Mouse (Mus musculus) myocyte (in vitro differentiated cells): ENCODE data around the gene Ccng1. TPM values are rescaled to one million over a fixed set of nuclear protein-coding genes. Genes with fewer than 3 reads are reported as not detected.
A peak's percentile ranks its signal among the peaks of the same experiment; 100 is the strongest.

Experiments
- H3K27me3 ChIP-seq: one replicate; pipeline ENCODE4 v1.6.1; 2011; ENCODE audit not compliant: control insufficient read depth, insufficient read depth, insufficient read length
- H3K36me3 ChIP-seq: one replicate; pipeline ENCODE4 v1.6.1; 2011; ENCODE audit not compliant: control insufficient read depth, insufficient read depth
- H3K4me2 ChIP-seq: one replicate; pipeline ENCODE4 v1.6.1; 2011; ENCODE audit warnings: low read depth, control low read depth
- H3K4me3 ChIP-seq: one replicate; pipeline ENCODE4 v1.5.1; 2011; ENCODE audit warnings: mild to moderate bottlenecking, control low read depth, moderate library complexity
- H3K79me2 ChIP-seq: one replicate; pipeline ENCODE4 v1.6.1; 2011; ENCODE audit not compliant: control insufficient read depth, insufficient read depth
- H3ac ChIP-seq: one replicate; pipeline ENCODE4 v1.6.1; 2011; ENCODE audit not compliant: control insufficient read depth, insufficient read length
- CEBPB ChIP-seq: IDR thresholded peaks from 2 replicates; pipeline ENCODE4 v1.6.1; 2011; ENCODE audit warnings: mild to moderate bottlenecking, moderate library complexity; ENCODE audit not compliant: poor library complexity, insufficient read depth, severe bottlenecking
- E2F4 ChIP-seq: IDR thresholded peaks from one replicate; pipeline ENCODE4 v1.6.1; 2011; ENCODE audit warnings: mild to moderate bottlenecking, control low read depth, moderate library complexity; ENCODE audit not compliant: insufficient read depth
- MAX ChIP-seq: IDR thresholded peaks from one replicate; pipeline ENCODE4 v1.6.1; 2011; ENCODE audit warnings: low read depth, mild to moderate bottlenecking, control low read depth
- MYOD1 ChIP-seq, 3 experiments: IDR thresholded peaks; one replicate each; pipeline ENCODE4 v1.6.1; 2011; ENCODE audit warnings: control low read depth in 2 of 3, low read depth in 2 of 3, mild to moderate bottlenecking in 2 of 3, moderate library complexity in 1 of 3; ENCODE audit not compliant: insufficient read length in 2 of 3, control insufficient read depth in 1 of 3
- MYOG ChIP-seq, 3 experiments: IDR thresholded peaks; one replicate each; pipeline ENCODE4 v1.6.1; 2011; ENCODE audit warnings: control low read depth in 2 of 3, low read depth in 2 of 3, mild to moderate bottlenecking in 2 of 3; ENCODE audit not compliant: insufficient read length in 2 of 3, control insufficient read depth in 1 of 3, insufficient read depth in 1 of 3
- POLR2A ChIP-seq: IDR thresholded peaks from one replicate; pipeline ENCODE4 v1.6.1; 2011; ENCODE audit warnings: low read depth, mild to moderate bottlenecking, control low read depth, moderate library complexity; ENCODE audit not compliant: insufficient read length
- POLR2AphosphoS2 ChIP-seq: IDR thresholded peaks from one replicate; pipeline ENCODE4 v1.6.1; 2011; ENCODE audit warnings: low read depth, control low read depth; ENCODE audit not compliant: insufficient read length
- REST ChIP-seq: IDR thresholded peaks from one replicate; pipeline ENCODE4 v1.6.1; 2011; ENCODE audit warnings: mild to moderate bottlenecking, control low read depth, moderate library complexity; ENCODE audit not compliant: insufficient read depth, insufficient read length
- SRF ChIP-seq: IDR thresholded peaks from one replicate; pipeline ENCODE4 v1.6.1; 2011; ENCODE audit warnings: low read depth; ENCODE audit not compliant: control insufficient read depth, insufficient read length
- TCF12 ChIP-seq: IDR thresholded peaks from one replicate; pipeline ENCODE4 v1.6.1; 2011; ENCODE audit warnings: mild to moderate bottlenecking, control low read depth; ENCODE audit not compliant: poor library complexity, insufficient read depth, severe bottlenecking
- TCF3 ChIP-seq: IDR thresholded peaks from one replicate; pipeline ENCODE4 v1.6.1; 2011; ENCODE audit warnings: low read depth, control low read depth; ENCODE audit not compliant: insufficient read length
- USF1 ChIP-seq: IDR thresholded peaks from one replicate; pipeline ENCODE4 v1.6.1; 2011; ENCODE audit warnings: low read depth, mild to moderate bottlenecking, control low read depth, moderate library complexity
- polyA plus RNA-seq: library from polyadenylated mRNA; unstranded; fragments of >200 nt; fragmentation: generic; extraction: Trizol; gene quantifications from one replicate; pipeline ENCODE4 v1.2.1, GENCODE M21; 2012; ENCODE audit warnings: missing spikeins

The Ccng1 gene
- polyA plus RNA-seq, 1 experiment = 55.2 TPM

DNA sequence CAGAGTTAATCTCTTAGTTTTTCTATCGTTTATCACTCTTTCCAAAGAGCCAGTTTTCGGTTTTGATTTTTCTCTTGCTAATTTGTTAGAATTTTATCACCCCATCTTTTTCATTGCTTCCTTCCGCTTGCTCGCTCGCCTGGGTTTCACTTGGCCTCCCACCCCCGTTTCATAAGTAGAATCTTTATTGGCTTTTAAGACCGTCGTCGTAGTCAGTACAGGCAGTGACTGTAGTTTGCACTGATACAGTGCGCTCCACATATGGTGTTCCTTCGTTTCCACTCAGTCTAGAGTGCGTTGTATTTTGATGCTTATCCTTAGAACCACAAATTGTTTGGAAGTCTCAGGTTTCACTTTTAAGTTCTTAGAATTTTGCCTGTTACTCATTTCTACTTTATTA is 8.8 kb downstream of the Ccng1 start:
- H3K27me3 ChIP-seq = no peaks in the 10 kb centered on the region
- H3K36me3 ChIP-seq = peaks cover 27% of the 10 kb centered on the region
- H3K4me2 ChIP-seq = no peak overlapping the region
- TF ChIP-seq TCF12 = no peak
- H3ac ChIP-seq = no peak overlapping the region
- no peaks in the 10 kb centered on the region for H3K79me2 ChIP-seq
- H3K4me3 ChIP-seq = no peak overlapping the region

DNA sequence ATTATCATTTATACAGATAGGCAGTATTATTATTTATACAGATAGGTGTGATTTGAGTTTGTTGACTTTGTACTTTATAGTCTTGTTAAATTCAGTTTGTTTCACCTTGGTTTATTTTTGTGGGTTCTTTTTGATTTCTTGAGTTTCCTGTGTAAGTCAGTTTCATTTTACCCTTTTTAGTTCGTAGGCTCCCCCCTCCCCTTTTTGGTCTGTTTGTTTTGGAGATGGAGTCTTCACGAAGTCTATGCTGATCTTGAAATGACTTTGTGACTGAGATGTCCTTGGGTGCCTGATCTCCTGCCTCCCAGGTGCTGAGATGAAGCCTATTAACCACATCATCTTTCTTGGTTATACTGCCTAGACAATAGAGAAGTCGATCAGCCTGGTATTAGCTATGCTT is 10.8 kb downstream of the Ccng1 start:
- Histone ChIP-seq H3ac (no peak overlapping the region), H3K4me3 (no peak overlapping the region), H3K4me2 (no peak overlapping the region), H3K27me3 (no peaks in the 10 kb centered on the region), H3K79me2 (no peaks in the 10 kb centered on the region), H3K36me3 (peaks cover 19% of the 10 kb centered on the region)
- TF ChIP-seq CEBPB (no peak), MYOG (IDR thresholded peaks at IDR 0.05; ENCODE audit: control insufficient read depth in 1 of 3, insufficient read depth in 1 of 3, insufficient read length in 2 of 3, low read depth in 2 of 3) (no peak), REST (no peak), TCF12 (no peak)

DNA sequence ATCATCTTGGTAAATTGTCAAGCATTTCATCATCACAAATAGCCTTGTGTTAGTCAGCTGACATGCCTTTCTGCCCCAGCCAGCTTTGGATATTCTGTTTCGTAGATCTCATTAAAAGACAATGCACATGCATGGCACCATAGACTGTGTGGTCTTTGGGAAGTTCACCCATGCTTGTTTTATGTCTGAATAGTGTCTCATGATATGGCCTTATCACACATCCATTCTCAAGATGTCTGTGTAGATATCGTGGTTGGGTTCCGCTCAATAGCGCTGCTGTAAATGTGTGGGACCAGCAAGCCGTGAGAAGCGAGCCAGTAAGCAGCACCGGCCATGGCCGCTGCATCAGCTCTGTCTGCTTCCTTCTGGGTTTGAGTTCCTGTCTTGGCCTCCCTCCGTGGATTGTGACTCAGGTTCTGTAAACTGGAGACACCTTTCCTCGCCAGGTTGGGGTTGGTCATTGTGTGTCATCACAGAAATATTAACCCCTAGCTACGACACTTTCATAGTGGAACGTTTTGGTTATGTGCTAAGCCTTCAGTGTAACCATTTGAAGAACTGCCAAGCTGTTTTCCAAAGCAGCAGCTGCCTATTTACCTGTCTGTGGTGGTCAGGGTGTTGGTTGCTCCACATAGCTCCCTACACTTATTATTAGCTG is 13.4 kb downstream of the Ccng1 start:
- TF ChIP-seq POLR2AphosphoS2 (peak; percentile 31), MYOG (IDR thresholded peaks at IDR 0.05; ENCODE audit: control insufficient read depth in 1 of 3, insufficient read depth in 1 of 3, insufficient read length in 2 of 3, low read depth in 2 of 3) (no peak), MAX (no peak), POLR2A (no peak), MYOD1 (IDR thresholded peaks at IDR 0.05; ENCODE audit: control insufficient read depth in 1 of 3, insufficient read length in 2 of 3, low read depth in 2 of 3) (no peak), REST (no peak), CEBPB (no peak), TCF3 (no peak)
- Histone ChIP-seq H3K27me3 (no peaks in the 10 kb centered on the region), H3K4me2 (no peak overlapping the region), H3ac (no peak overlapping the region), H3K79me2 (no peaks in the 10 kb centered on the region), H3K4me3 (no peak overlapping the region), H3K36me3 (peaks cover 44% of the 10 kb centered on the region)

DNA sequence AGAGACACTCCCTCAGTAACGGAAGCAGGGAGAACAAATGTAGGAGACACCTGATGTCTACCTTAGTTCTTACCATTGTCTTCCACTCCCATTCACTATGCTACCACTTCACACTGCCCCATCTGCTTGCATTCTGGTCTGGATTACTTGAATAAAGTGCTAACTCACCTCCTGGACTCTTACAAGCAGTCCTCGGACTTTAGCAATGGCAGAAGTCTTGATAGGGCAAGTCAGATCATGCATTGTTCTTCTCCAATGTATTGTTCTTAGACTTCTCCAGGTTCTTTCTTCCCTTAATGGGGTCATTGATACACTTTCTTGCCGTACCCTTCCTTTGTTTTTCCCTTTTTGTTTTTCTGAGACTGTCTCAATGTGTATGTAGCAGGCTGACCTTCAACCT is 17.7 kb downstream of the Ccng1 start:
- Histone ChIP-seq H3K36me3 (peaks cover 43% of the 10 kb centered on the region), H3K27me3 (no peaks in the 10 kb centered on the region), H3ac (no peak overlapping the region), H3K4me2 (no peak overlapping the region), H3K79me2 (peaks cover 31% of the 10 kb centered on the region), H3K4me3 (no peak overlapping the region)
- TF ChIP-seq CEBPB (no peak), TCF12 (no peak), TCF3 (no peak), USF1 (no peak), SRF (no peak), MAX (no peak), POLR2AphosphoS2 (no peak)

DNA sequence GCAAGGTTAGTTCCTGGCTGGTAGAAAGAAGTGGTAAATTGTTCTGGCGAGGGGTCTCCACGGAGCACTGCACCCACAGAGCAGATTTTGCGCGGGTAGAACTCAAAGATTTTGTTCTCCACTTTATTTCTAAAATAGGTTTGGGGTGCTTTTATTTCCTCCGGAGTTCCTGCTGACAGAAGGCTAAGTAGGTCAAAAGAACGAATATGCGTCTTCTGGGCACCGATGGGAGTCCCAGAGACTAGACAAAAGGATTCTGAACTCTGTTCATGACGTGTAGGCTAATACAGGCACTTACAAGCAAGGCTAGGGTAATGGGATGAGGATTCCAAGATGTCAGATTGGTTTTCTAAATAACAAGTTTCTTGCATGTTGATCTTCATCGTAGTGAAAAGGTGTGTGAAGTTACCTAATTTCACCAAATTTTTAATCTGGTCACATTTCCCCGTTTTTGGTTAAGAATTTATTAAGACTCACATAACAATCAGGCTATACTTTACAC is 20.8 kb downstream of the Ccng1 start:
- TF ChIP-seq E2F4 = no peak
- no peak for TF ChIP-seq SRF
- TF ChIP-seq MYOG (IDR thresholded peaks at IDR 0.05; ENCODE audit: control insufficient read depth in 1 of 3, insufficient read depth in 1 of 3, insufficient read length in 2 of 3, low read depth in 2 of 3) = no peak
- no peak for TF ChIP-seq POLR2A
- no peak for TF ChIP-seq TCF3
- TF ChIP-seq POLR2AphosphoS2 = no peak
- no peak for TF ChIP-seq USF1
- TF ChIP-seq MAX = no peak
- TF ChIP-seq TCF12 = no peak
- no peak for TF ChIP-seq MYOD1 (IDR thresholded peaks at IDR 0.05; ENCODE audit: control insufficient read depth in 1 of 3, insufficient read length in 2 of 3, low read depth in 2 of 3)
- no peak for TF ChIP-seq CEBPB
- no peak for TF ChIP-seq REST
- Histone ChIP-seq H3ac (peak overlapping the region; percentile 43), H3K27me3 (no peaks in the 10 kb centered on the region), H3K79me2 (peaks cover 54% of the 10 kb centered on the region), H3K4me2 (peak overlapping the region; percentile 71), H3K36me3 (peaks cover 29% of the 10 kb centered on the region), H3K4me3 (peak overlapping the region; percentile 96)
